Mouse (Mus musculus): Measurements from ENCODE around the gene Mark1. TPM values are rescaled to one million over a fixed set of nuclear protein-coding genes. Genes with fewer than 3 reads are reported as not detected.

Mark1 gene
- polyA plus RNA-seq, 1 experiment from 2014 or later, result 2.1 TPM

GRCm38 (mm10) chr1:184995335-184995734, 4.0 kb downstream of the Mark1 start:
- Histone ChIP-seq H3K9me3 (replicated peaks; ENCODE audit: low read length) (no peaks in the 10 kb centered on the region), H3K4me2 (ENCODE audit: low read length) (no peak overlapping the region), H3K9ac (ENCODE audit: low read depth, low read length) (no peak overlapping the region), H3K36me3 (ENCODE audit: insufficient read depth, low read length) (no peaks in the 10 kb centered on the region), H3K27me3 (ENCODE audit: insufficient read depth, low read length) (no peaks in the 10 kb centered on the region), H3K4me3 (replicated peaks; ENCODE audit: low read depth, low read length) (no peak overlapping the region), H3K27ac (no peak overlapping the region), H3K4me1 (replicated peaks; ENCODE audit: insufficient read depth, low read length) (0 out of 2 replicates have a peak, but pooled peaks cover under 1% of the 10 kb centered on the region)
- ATAC-seq (replicated peaks; ENCODE audit: low FRiP score, low read depth) (no peak), DNase-seq (ENCODE audit: low spot score) (no peak)
- TF ChIP-seq CTCF (IDR thresholded peaks at IDR 0.05; ENCODE audit: low read depth), result no peak
- WGBS, result 80% methylated on average over 4 of the region's 4 CpGs

- Histone ChIP-seq H3K27me3 (ENCODE audit: insufficient read depth, low read length) (no peaks in the 10 kb centered on the region), H3K36me3 (ENCODE audit: insufficient read depth, low read length) (no peaks in the 10 kb centered on the region), H3K4me3 (replicated peaks; ENCODE audit: low read depth, low read length) (no peak overlapping the region), H3K4me2 (ENCODE audit: low read length) (no peak overlapping the region), H3K9ac (ENCODE audit: low read depth, low read length) (no peak overlapping the region), H3K9me3 (replicated peaks; ENCODE audit: low read length) (no peaks in the 10 kb centered on the region), H3K4me1 (replicated peaks; ENCODE audit: insufficient read depth, low read length) (no peaks in the 10 kb centered on the region), H3K27ac (no peak overlapping the region)
- 85% methylated on average over 10 of the region's 10 CpGs for WGBS
- DNase-seq (ENCODE audit: low spot score) (no peak), ATAC-seq (replicated peaks; ENCODE audit: low FRiP score, low read depth) (no peak)
- no peak for TF ChIP-seq CTCF (IDR thresholded peaks at IDR 0.05; ENCODE audit: low read depth)
These were observed 8.2 kb downstream of the Mark1 start for GRCm38 (mm10) chr1:184991191-184991590.

GRCm38 (mm10) chr1:184986748-184987147, 12.6 kb downstream of the Mark1 start:
- Histone ChIP-seq H3K27ac (no peak overlapping the region), H3K4me1 (replicated peaks; ENCODE audit: insufficient read depth, low read length) (no peaks in the 10 kb centered on the region), H3K9me3 (replicated peaks; ENCODE audit: low read length) (no peaks in the 10 kb centered on the region), H3K4me2 (ENCODE audit: low read length) (no peak overlapping the region), H3K9ac (ENCODE audit: low read depth, low read length) (no peak overlapping the region), H3K4me3 (replicated peaks; ENCODE audit: low read depth, low read length) (no peak overlapping the region), H3K27me3 (ENCODE audit: insufficient read depth, low read length) (no peaks in the 10 kb centered on the region), H3K36me3 (ENCODE audit: insufficient read depth, low read length) (no peaks in the 10 kb centered on the region)
- no peak for ATAC-seq (replicated peaks; ENCODE audit: low FRiP score, low read depth)
- no peak for TF ChIP-seq CTCF (IDR thresholded peaks at IDR 0.05; ENCODE audit: low read depth)
- 44% methylated on average over 2 of the region's 2 CpGs for WGBS
- DNase-seq (ENCODE audit: low spot score), result no peak

- no peak overlapping the region for H3K4me2 ChIP-seq (ENCODE audit: low read length)
- H3K36me3 ChIP-seq (ENCODE audit: insufficient read depth, low read length), result no peaks in the 10 kb centered on the region
- H3K4me3 ChIP-seq (replicated peaks; ENCODE audit: low read depth, low read length), result no peak overlapping the region
- no peak for DNase-seq (ENCODE audit: low spot score)
- no peaks in the 10 kb centered on the region for H3K4me1 ChIP-seq (replicated peaks; ENCODE audit: insufficient read depth, low read length)
- no peak for ATAC-seq (replicated peaks; ENCODE audit: low FRiP score, low read depth)
- no peak overlapping the region for H3K27ac ChIP-seq
- no peak for TF ChIP-seq CTCF (IDR thresholded peaks at IDR 0.05; ENCODE audit: low read depth)
- no peaks in the 10 kb centered on the region for H3K9me3 ChIP-seq (replicated peaks; ENCODE audit: low read length)
- no peaks in the 10 kb centered on the region for H3K27me3 ChIP-seq (ENCODE audit: insufficient read depth, low read length)
- no peak overlapping the region for H3K9ac ChIP-seq (ENCODE audit: low read depth, low read length)
- 92% methylated on average over 2 of the region's 2 CpGs for WGBS
These were observed 14.6 kb downstream of the Mark1 start for GRCm38 (mm10) chr1:184984723-184985122.

GRCm38 (mm10) chr1:184983751-184984150, 15.6 kb downstream of the Mark1 start:
- no peak for ATAC-seq (replicated peaks; ENCODE audit: low FRiP score, low read depth)

GRCm38 (mm10) chr1:184972214-184972776, 27.1 kb downstream of the Mark1 start:
- no peak for TF ChIP-seq CTCF (IDR thresholded peaks at IDR 0.05; ENCODE audit: low read depth)
- Histone ChIP-seq H3K4me2 (ENCODE audit: low read length) (no peak overlapping the region), H3K27me3 (ENCODE audit: insufficient read depth, low read length) (no peaks in the 10 kb centered on the region), H3K9ac (ENCODE audit: low read depth, low read length) (no peak overlapping the region), H3K9me3 (replicated peaks; ENCODE audit: low read length) (no peaks in the 10 kb centered on the region), H3K27ac (no peak overlapping the region), H3K4me1 (replicated peaks; ENCODE audit: insufficient read depth, low read length) (no peaks in the 10 kb centered on the region), H3K36me3 (ENCODE audit: insufficient read depth, low read length) (no peaks in the 10 kb centered on the region), H3K4me3 (replicated peaks; ENCODE audit: low read depth, low read length) (no peak overlapping the region)
- ATAC-seq (replicated peaks; ENCODE audit: low FRiP score, low read depth) (no peak), DNase-seq (ENCODE audit: low spot score) (peak; percentile 14)
- WGBS, result 53% methylated on average over 8 of the region's 8 CpGs

More at GRCm38 (mm10) chr1:184983751-184984150, 15.6 kb downstream of the Mark1 start:
- H3K4me2 ChIP-seq (ENCODE audit: low read length), result no peak overlapping the region
- TF ChIP-seq CTCF (IDR thresholded peaks at IDR 0.05; ENCODE audit: low read depth), result no peak
- WGBS, result 56% methylated on average over 3 of the region's 3 CpGs
- H3K4me3 ChIP-seq (replicated peaks; ENCODE audit: low read depth, low read length), result no peak overlapping the region
- DNase-seq (ENCODE audit: low spot score), result no peak
- H3K9ac ChIP-seq (ENCODE audit: low read depth, low read length), result no peak overlapping the region
- no peaks in the 10 kb centered on the region for H3K9me3 ChIP-seq (replicated peaks; ENCODE audit: low read length)
- H3K4me1 ChIP-seq (replicated peaks; ENCODE audit: insufficient read depth, low read length), result no peaks in the 10 kb centered on the region
- H3K27ac ChIP-seq, result no peak overlapping the region
- no peaks in the 10 kb centered on the region for H3K36me3 ChIP-seq (ENCODE audit: insufficient read depth, low read length)
- H3K27me3 ChIP-seq (ENCODE audit: insufficient read depth, low read length), result no peaks in the 10 kb centered on the region

GRCm38 (mm10) chr1:184969374-184969773, 30.0 kb downstream of the Mark1 start:
- no peaks in the 10 kb centered on the region for H3K9me3 ChIP-seq (replicated peaks; ENCODE audit: low read length)
- no peak overlapping the region for H3K4me2 ChIP-seq (ENCODE audit: low read length)
- no peak for DNase-seq (ENCODE audit: low spot score)
- H3K9ac ChIP-seq (ENCODE audit: low read depth, low read length), result no peak overlapping the region
- no peaks in the 10 kb centered on the region for H3K36me3 ChIP-seq (ENCODE audit: insufficient read depth, low read length)
- H3K4me1 ChIP-seq (replicated peaks; ENCODE audit: insufficient read depth, low read length), result no peaks in the 10 kb centered on the region
- TF ChIP-seq CTCF (IDR thresholded peaks at IDR 0.05; ENCODE audit: low read depth), result no peak
- H3K27me3 ChIP-seq (ENCODE audit: insufficient read depth, low read length), result no peaks in the 10 kb centered on the region
- no peak for ATAC-seq (replicated peaks; ENCODE audit: low FRiP score, low read depth)
- no peak overlapping the region for H3K4me3 ChIP-seq (replicated peaks; ENCODE audit: low read depth, low read length)
- H3K27ac ChIP-seq, result no peak overlapping the region
- WGBS, result 86% methylated on average over 4 of the region's 4 CpGs
